Mouse (Mus musculus) lung, embryonic 16.5 days (tissue): ENCODE measurements around the gene Unc119. TPM values are rescaled to one million over a fixed set of nuclear protein-coding genes. Genes with fewer than 3 reads are reported as not detected.

Source experiments
- ATAC-seq: fragments of 200-750 bp; cut with Nextera tagmentation; 2 replicates; pipeline ENCODE4 v1.8.0; 2017; ENCODE audit warnings: low read depth, mild to moderate bottlenecking, moderate library complexity
- H3K27ac ChIP-seq: fragments of 300-500 bp; sonication (generic); 2 replicates; pipeline ENCODE4 v1.5.1; 2014; ENCODE audit warnings: mild to moderate bottlenecking, control low read depth, low read length
- H3K27me3 ChIP-seq: fragments of 300-500 bp; sonication (generic); 2 replicates; pipeline ENCODE4 v1.6.1; 2014; ENCODE audit warnings: low read depth, low read length, mixed read lengths; ENCODE audit not compliant: control insufficient read depth, insufficient read depth
- H3K36me3 ChIP-seq: fragments of 300-500 bp; sonication (generic); 2 replicates; pipeline ENCODE4 v1.6.1; 2014; ENCODE audit warnings: low read length; ENCODE audit not compliant: control insufficient read depth, insufficient read depth
- H3K4me1 ChIP-seq: fragments of 300-500 bp; sonication (generic); replicated peaks from 2 replicates; pipeline ENCODE4 v1.6.1; 2014; ENCODE audit warnings: low read length, mixed read lengths; ENCODE audit not compliant: control insufficient read depth, insufficient read depth
- H3K4me2 ChIP-seq: fragments of 300-500 bp; sonication (generic); 2 replicates; pipeline ENCODE4 v1.6.1; 2014; ENCODE audit warnings: low read depth, low read length, control low read depth
- H3K4me3 ChIP-seq: fragments of 300-500 bp; sonication (generic); 2 replicates; pipeline ENCODE4 v1.5.1; 2014; ENCODE audit warnings: mild to moderate bottlenecking, low read length, control low read depth
- H3K9ac ChIP-seq: fragments of 300-500 bp; sonication (generic); 2 replicates; pipeline ENCODE4 v1.6.1; 2014; ENCODE audit warnings: low read length, control low read depth
- H3K9me3 ChIP-seq: fragments of 300-500 bp; sonication (generic); 2 replicates; pipeline ENCODE4 v1.6.1; 2016; ENCODE audit warnings: low read length; ENCODE audit not compliant: control insufficient read depth
- WGBS: fragments of 180-500 bp; shearing (Covaris S2); extraction: QIAGEN DNeasy Blood & Tissue Kit; methylation state at CpG from one replicate; pipeline ENCODE4 v1.1.7; 2014; 5-methylcytosine and 5-hydroxymethylcytosine counted together
- polyA plus RNA-seq: library from polyadenylated mRNA; unstranded; fragments of >200 nt; fragmentation: Nextera tagmentation; extraction: Ambion mirVana; gene quantifications from 2 replicates; pipeline ENCODE4 v1.2.1, GENCODE M21; 2015

Gene Unc119
- polyA plus RNA-seq, 1 experiment from 2014 or later: 26.6 TPM

DNA sequence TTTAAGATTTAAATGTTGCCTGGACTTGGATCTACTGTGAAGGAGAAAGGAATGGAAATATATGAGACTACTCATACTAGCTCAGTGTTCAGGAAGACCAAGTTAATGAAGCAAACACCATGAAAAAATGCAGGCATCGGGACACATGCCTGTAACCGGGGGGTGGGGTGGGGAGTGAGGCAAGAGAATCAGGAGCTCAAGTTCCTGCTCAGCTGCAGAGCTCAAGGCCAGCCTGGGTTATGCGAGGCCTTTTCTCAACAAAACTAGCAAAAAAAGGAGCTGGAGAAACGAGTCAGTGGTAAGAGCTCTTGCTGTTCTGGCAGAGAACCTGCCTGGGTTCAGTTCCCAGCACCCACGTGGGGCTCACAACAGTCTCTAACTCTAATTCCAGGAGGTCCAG, 9.3 kb upstream of the Unc119 start:
- H3K27me3 ChIP-seq: no peaks in the 10 kb centered on the region
- H3K9me3 ChIP-seq: no peaks in the 10 kb centered on the region
- no peak overlapping the region for H3K4me3 ChIP-seq
- H3K4me2 ChIP-seq: no peak overlapping the region
- peaks cover 2% of the 10 kb centered on the region for H3K36me3 ChIP-seq
- no peak overlapping the region for H3K27ac ChIP-seq
- WGBS: 88% methylated on average over 5 of the region's 5 CpGs
- no peak overlapping the region for H3K9ac ChIP-seq
- H3K4me1 ChIP-seq: peaks cover 7% of the 10 kb centered on the region
- no peak for ATAC-seq

DNA sequence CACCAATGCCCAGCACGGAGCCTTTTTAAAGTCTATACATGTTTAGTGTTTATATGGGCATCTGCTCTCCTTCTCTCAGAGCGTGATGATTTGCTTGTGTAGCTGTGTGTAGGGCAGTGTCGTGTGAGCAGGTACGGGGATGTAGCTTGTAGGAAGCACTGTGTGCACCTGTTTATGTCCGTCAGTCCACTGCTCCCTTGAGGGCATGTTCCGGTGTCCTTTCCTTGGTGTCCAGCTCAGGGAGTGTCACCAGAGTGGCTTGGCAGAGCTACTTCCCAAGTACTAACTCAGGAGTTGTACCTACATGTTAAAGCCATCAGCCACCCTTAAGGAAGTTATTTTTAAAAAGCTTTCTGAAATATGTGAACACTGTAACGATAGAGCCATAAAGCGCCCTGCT, 6.2 kb upstream of the Unc119 start:
- no peak for ATAC-seq
- Histone ChIP-seq H3K9ac (no peak overlapping the region), H3K9me3 (no peaks in the 10 kb centered on the region), H3K27ac (no peak overlapping the region), H3K4me3 (no peak overlapping the region), H3K4me1 (no peaks in the 10 kb centered on the region), H3K36me3 (peaks cover 7% of the 10 kb centered on the region), H3K4me2 (no peak overlapping the region), H3K27me3 (no peaks in the 10 kb centered on the region)
- WGBS: 93% methylated on average over 8 of the region's 8 CpGs

DNA sequence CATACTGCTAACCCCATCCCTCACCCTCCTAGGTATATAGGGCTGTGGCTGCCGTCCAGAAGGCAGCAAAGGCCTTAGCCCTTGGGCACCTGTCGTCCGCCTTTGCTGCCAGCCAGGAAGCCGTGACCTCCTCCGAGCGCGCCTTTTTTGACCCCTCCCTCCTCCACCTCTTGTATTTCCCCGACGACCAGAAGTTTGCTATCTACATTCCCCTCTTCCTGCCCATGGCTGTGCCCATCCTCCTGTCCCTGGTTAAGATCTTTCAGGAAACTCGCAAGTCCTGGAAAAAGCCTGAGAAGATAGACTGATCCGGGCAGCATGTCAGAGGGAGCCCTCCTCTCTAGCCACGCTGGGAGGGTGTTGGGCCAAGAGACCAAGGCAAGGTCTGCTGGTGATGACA, 1.6 kb upstream of the Unc119 start:
- Histone ChIP-seq H3K9me3 (no peaks in the 10 kb centered on the region), H3K36me3 (peaks cover 5% of the 10 kb centered on the region; the same call in 1 of the 2 replicates), H3K27me3 (no peaks in the 10 kb centered on the region), H3K4me2 (no peak overlapping the region), H3K4me3 (no peak overlapping the region), H3K27ac (no peak overlapping the region), H3K4me1 (peaks cover 19% of the 10 kb centered on the region), H3K9ac (no peak overlapping the region)
- 70% methylated on average over 12 of the region's 12 CpGs for WGBS
- ATAC-seq: no peak

DNA sequence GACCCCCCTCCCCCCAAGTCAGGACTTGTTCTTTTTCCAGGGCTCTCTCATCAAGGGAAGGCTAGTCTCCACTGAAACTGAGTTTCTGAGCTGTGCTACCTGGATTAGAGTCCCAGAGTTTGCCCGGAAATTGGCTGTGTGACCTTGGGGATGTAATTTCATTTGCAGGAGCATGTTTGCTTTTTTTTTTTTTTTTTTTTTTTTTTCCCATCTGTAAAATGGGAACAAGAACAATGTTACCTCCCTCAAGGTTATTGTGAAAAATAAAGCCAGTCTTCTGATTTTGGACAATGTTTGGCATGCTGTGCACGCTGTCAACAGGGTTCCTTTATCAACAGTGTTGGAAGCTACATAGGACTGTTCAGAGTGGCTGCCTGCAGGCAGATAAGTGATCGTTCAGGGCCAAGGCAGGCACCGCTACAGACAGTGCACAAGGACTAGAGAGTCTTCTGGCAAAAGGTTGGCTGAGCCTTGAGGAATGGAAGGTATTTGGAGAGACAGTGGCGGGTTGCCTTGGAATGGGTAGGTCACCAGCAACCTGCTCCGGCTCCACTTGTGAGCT, 1.1 kb downstream of the Unc119 start:
- no peaks in the 10 kb centered on the region for H3K9me3 ChIP-seq
- WGBS: 62% methylated on average over 6 of the region's 6 CpGs
- peaks cover 2% of the 10 kb centered on the region; the same call in 1 of the 2 replicates for H3K36me3 ChIP-seq
- H3K4me2 ChIP-seq: peak overlapping the region; percentile 92
- peak overlapping the region; percentile 32; the same call in 1 of the 2 replicates for H3K27ac ChIP-seq
- H3K4me1 ChIP-seq: peaks cover 20% of the 10 kb centered on the region
- peak overlapping the region; percentile 87; the same call in 1 of the 2 replicates for H3K9ac ChIP-seq
- no peak for ATAC-seq
- H3K4me3 ChIP-seq: peak overlapping the region; percentile 78
- H3K27me3 ChIP-seq: no peaks in the 10 kb centered on the region

DNA sequence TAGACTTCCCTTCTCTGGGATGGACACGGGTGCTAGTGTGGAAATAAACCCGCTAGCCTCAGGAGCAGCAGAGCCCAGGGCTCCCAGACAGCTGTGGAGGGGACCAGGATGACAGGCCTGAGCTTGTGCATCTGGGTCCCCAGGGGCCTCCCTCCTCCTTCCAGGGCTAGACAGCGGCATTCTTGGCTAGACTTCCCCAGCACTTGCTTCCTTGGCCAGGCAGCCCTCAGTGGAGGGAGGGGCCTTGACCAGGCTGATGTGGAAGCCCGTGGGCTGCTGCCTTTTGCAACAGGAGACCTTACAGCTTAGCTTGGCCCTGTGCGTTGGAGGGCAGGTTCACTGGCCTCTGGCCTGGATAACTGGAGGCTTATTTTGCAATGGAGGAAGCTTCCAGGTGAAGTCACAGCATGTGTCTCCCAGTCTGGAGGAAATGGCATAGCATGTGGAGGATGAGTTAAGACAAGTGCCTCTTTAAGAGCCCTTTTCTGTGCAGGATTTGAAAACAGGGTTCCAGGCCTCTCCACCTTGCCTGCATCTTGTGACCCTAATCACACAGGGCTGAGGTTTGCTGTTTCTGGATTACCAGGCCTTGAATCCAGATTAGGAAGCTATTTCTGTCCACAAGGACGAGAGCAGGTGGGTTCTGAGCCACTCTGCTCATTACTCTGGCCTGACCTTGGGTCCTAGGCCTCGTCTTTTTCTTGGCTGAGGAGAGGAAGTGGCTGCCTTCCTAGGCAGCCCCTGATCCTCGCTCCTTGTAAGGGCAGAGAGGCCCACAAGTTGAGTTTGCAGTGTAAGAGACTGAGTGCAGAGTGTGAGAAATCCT, 1.8 kb downstream of the Unc119 start:
- Histone ChIP-seq H3K4me2 (peak overlapping the region; percentile 92; the same call in 1 of the 2 replicates), H3K4me3 (peak overlapping the region; percentile 7; the same call in 1 of the 2 replicates), H3K27me3 (no peaks in the 10 kb centered on the region), H3K9ac (0 out of 2 replicates have a peak overlapping the region, but pooled peaks have one; percentile 13), H3K4me1 (peaks cover 25% of the 10 kb centered on the region), H3K36me3 (no peaks in the 10 kb centered on the region), H3K27ac (peak overlapping the region; percentile 20; the same call in 1 of the 2 replicates), H3K9me3 (no peaks in the 10 kb centered on the region)
- 39% methylated on average over 8 of the region's 8 CpGs for WGBS
- peak; percentile 38 for ATAC-seq

DNA sequence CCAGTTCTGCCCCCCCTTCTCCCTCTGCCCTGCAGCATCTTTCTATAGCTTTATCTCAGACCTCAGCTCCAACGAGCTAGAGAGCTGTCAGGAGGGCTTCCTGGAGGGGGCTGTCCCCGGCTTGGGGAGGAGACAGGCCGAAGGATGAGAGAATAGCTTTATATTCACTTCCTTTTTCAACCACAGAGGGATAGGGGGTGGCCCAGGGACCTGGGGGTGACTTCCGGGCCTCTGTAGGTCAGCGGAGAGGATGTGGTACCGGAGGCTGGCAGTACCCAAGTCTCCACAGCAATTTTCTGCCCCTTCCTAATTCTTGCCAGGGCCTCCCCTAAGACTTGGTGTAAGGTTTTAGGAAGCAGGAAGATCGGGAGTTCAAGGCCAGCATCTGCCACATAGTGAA, 2.5 kb downstream of the Unc119 start:
- no peak overlapping the region for H3K4me2 ChIP-seq

DNA sequence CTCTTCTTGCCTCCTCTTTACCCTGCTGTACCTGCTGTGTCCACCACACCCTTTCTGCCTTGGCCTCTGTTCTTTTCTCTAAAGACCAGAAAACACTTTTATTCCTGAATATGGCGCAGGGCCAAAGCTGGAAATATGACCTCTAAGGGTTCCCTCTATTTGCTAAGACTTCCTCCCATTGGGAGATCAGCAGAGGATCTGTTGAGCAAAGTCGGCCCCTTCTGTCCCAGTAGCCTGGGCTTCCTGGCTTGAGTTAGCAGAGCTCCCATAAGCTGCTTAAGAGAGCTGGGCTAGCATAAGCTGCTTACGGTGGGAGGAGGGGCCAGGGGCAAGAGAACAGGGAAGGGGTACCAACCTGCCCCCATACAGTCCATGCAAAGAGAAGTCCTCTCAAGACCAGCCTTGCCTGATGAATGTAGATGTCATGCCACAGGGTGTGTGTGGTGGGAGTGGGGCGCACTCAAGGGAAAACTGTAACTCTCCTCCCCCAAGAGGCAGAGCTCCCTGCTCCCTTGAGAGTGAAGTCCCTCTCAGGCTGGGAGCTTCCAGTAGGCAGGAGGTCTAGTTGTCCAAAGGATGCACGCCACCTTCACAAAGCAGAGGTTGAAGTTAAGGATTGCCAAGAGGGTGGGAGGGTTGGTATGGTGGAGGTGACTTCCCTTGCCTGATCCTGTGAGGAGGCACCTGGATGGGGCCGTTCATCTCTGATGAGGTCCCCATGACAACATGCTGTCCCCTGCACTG, 3.2 kb downstream of the Unc119 start:
- no peak for ATAC-seq
- Histone ChIP-seq H3K27me3 (no peaks in the 10 kb centered on the region), H3K27ac (no peak overlapping the region), H3K9ac (no peak overlapping the region), H3K36me3 (no peaks in the 10 kb centered on the region), H3K9me3 (no peaks in the 10 kb centered on the region), H3K4me1 (peaks cover 25% of the 10 kb centered on the region), H3K4me2 (no peak overlapping the region), H3K4me3 (no peak overlapping the region)
- 70% methylated on average over 6 of the region's 6 CpGs for WGBS

More for the DNA sequence above, 2.5 kb downstream of the Unc119 start:
- 64% methylated on average over 7 of the region's 7 CpGs for WGBS
- Histone ChIP-seq H3K9me3 (no peaks in the 10 kb centered on the region), H3K9ac (no peak overlapping the region), H3K4me3 (no peak overlapping the region), H3K4me1 (peaks cover 25% of the 10 kb centered on the region), H3K27ac (no peak overlapping the region), H3K27me3 (no peaks in the 10 kb centered on the region), H3K36me3 (no peaks in the 10 kb centered on the region)
- ATAC-seq: no peak

DNA sequence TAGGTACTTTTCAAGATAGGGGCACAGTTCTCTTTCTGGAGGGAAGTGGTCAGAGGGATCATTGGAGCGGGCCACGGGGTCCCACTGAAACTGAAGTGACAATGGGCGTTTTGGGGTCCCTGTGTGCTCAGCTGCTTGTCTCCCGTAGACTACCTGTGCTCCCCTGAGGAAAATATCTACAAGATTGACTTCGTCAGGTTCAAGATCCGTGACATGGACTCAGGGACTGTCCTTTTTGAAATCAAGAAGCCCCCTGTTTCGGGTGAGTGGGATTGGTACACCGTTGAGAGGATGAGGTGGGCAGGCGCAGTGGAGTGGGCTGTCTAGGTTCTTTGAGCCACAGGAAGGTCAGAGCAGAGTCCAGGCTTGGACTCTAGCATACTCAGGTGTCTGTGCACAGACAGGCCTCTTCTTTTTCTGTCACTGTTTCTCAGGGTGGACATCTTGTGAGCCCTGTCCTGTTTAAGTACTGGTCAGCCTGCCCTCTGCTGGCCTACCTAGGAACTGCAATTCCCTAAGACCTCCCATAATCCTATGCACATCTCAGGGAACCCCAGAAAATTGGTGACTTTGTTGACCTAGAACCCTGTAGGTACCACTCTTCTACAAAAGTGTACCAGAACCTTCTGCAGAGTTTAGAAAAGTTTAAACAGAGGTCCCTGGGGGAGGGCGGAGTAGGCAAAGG, 3.9 kb downstream of the Unc119 start:
- 90% methylated on average over 10 of the region's 10 CpGs for WGBS
- Histone ChIP-seq H3K27me3 (no peaks in the 10 kb centered on the region), H3K36me3 (no peaks in the 10 kb centered on the region), H3K9ac (no peak overlapping the region), H3K4me3 (no peak overlapping the region), H3K27ac (no peak overlapping the region), H3K4me1 (peaks cover 25% of the 10 kb centered on the region), H3K9me3 (no peaks in the 10 kb centered on the region), H3K4me2 (no peak overlapping the region)
- 0 out of 2 replicates have a peak, but pooled peaks have one; percentile 16 for ATAC-seq
